Mouse (Mus musculus) left cerebral cortex, postnatal 14 days (tissue): Measurements from ENCODE around the gene Arsj. TPM values are rescaled to one million over a fixed set of nuclear protein-coding genes. Genes with fewer than 3 reads are reported as not detected.

ENCODE experiments used
- DNase-seq, 2 experiments: peaks; one replicate each; pipeline ENCODE4 v3.0.0; 2021 to 2022; ENCODE audit warnings: low spot score in 2 of 2, mixed read lengths in 1 of 2
- intact Hi-C: fragments of 180-260 bp; cut with DNase I; formaldehyde crosslinking; loops from one replicate; pipeline ENCODE4 v1.15.1; 2025
- long read RNA-seq, 2 experiments: library from polyadenylated mRNA; stranded (forward); transcript quantifications; one replicate each; pipeline ENCODE4 v2.0.0; 2021
- total RNA-seq, 2 experiments: library from RNA; stranded (reverse); gene quantifications; 2 replicates each; pipeline ENCODE4 v1.2.3; 2021

The Arsj gene
- total RNA-seq: 1 to 10 TPM; 1.4 to 1.8 TPM
- long read RNA-seq, experiment 1: 0 reads
- long read RNA-seq, experiment 2: 0 reads

DNA sequence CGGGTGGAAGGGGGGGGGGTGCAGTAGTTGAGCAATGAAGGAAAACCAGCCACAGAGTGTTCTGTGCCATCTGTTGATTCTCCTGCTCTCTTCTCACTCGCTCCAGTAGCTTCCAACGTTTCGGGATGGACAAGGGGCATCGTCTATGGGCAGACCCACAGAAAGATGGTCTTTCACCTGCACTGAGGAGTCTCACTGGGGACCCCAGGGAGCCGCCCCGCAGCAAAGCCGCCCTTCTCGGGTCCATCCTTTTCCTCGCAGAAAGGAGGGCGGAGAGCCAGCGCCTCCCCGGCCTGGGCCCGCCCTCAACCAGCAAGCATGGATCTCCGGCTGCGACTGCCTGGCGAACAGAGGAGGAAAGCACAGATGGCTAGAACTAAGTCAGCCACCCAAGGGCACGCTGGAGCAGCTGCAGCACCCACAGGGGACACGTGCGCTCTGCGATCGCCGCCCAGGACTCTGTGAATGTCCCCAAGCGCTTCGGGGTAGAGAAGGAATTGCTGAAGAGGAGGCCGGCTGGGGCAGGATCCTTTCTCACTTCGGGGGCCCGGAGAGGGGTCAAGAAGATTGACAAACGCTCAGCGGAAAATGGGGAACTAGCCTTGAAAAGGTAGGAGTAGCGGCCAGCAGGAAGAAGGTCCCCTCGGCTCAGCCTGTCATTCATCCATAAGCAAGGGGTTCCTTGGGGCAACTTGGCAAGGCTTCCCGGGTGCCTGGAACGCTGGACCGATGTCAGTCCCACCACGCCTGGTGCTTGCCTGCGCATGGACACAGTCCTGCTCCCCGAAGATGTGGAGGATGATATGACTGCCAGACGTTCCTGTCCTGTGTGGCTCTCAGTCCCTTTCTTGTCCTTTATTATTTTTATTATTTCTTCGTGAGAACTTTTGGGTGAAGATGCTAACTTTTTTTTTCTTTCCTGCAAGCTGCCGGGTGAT is at the start of gene Arsj:
Gene Arsj (plus strand): TSS at position 117 of the 938 bp plus-strand sequence.
- intact Hi-C loops: no loop called here
- DNase-seq: peak in 1 of 2 experiments; percentile 33

DNA sequence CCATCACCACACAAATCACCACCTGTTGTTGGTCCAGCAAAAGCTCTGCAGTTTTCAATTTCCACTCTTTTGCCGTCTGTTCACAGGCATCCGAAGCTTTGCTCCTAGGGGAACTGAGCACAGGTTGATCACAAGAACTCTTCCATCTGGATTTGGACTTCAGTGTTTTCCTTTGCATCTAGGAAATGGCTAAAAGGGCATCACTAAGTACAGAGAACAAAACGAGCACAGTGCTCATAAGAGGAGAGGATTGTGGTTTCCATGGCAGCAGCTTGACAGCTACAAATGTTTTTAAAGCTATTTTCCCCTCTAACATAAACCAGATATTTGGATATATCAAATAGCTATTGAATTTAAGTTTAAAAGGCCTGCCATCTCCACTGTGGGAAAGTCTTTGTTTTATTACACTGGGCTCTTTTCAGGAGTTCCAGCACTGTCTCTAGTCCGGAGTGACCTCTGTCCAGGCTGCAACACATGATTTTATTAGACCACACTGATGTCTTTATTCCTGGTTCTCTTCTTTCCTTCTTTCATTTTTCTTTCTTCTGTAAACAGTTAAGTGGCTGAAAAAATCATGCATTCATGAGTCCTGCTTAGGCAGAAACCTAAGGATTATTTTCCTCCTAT is 38.5 kb upstream of the Arsj start:
- intact Hi-C loops: no loop called here

DNA sequence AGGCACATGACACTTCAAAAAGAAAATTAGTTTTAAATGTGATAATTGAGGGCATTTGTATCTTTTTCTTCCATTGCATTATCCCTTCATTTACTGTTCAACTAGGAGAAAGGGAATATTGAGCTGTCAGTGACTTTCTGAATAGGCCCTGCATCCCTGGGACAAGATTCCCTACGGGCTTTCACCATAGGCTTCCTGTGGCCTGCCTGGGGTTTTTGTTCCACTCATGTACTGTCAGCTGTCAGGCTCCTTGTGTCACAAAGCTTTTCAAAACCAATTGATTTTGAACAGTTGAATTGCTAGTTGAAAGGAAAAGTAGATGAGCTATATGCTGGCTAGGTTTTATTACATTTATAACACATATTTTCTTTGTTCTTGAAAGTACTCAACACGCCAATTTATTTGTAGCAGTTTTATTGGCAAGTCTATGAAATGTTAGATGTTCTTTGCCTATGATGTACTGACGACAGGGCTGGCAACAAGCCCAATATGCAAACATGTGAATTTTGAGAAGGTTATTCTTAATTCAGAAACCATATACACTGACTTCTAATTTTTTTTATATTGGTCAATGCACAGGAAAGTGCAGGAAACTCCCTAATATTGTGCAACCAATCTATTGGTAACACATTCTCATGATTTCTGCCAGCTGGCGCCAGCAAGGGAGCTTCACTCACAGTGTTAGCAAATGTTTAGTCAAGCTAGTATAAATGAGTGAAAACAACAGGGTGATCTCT is 37.4 kb upstream of the Arsj start:
- no peak for DNase-seq
- intact Hi-C loops: no loop called here

More for the DNA sequence above, 38.5 kb upstream of the Arsj start:
- DNase-seq: peak; percentile 1 to 3

DNA sequence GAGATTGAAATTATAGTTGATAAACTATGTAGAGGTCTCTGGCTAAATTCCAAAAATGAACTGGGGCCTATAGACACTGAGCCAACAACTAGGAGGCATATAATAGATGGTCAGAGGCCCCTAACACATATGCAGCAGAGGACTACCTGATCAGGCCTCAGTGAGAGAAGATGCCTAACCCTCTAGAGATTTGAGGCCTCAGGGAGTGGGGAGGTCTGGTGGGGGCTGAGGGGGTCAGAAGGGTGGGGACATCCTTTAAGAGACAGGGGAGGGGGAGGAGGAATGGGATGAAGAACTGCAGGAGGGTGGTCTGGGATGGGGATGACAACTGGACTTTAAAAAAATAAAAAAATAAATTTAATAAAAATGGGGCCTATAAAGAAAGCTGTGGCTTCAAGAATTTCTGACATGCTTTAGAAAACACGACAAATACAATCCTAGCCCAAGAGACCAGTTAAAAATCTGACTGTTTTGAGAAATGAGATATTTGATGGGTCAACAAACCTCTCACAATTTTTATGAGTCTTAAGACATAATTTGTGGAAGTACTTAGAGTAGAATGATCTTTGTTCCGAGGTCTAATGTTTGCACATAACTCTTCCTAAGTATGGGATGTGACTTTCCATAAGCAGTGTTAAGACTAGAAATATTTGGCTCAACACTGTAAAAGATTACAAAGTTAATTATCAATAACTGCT is 36.7 kb upstream of the Arsj start:
- intact Hi-C loops: no loop called here
- no peak for DNase-seq

DNA sequence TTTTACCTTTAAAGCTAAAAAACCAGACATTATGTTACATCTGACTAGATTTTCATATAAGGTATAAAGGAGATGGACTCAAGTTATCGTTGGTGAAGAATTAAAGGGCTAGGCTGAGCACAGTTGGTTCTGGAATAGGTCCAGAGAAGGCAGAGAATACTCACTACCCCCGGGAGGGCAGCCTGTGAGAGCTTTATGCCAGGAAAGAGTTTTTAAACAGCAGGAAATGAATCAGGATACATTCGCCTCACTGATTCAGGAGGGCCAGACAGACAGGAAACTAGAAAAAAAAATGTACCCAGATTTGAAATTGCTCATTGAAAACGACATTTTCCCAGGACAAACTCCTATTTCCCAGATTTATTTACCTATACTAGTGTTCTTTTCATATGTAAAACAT is 28.2 kb upstream of the Arsj start:
- intact Hi-C loops: no loop called here
- no peak for DNase-seq

DNA sequence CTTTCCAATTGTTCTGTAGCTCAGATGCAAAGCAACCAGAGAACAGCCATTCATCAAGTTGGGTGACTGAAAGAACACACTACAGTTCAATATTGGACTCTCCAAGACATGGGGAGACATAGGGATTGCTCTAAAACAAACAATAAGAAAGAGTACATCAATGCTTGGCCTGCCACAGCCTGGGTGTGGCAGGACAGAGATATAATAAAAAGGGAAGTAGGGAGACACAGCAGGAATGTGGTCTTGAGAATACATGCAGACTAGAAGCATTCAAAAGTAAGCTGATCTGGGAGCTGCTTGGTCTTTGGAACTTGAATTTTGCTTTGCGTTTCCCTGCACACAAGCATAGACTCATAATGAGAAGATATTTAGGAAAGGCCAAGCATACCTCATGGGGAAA is 18.7 kb upstream of the Arsj start:
- intact Hi-C loops: no loop called here
- DNase-seq: no peak

DNA sequence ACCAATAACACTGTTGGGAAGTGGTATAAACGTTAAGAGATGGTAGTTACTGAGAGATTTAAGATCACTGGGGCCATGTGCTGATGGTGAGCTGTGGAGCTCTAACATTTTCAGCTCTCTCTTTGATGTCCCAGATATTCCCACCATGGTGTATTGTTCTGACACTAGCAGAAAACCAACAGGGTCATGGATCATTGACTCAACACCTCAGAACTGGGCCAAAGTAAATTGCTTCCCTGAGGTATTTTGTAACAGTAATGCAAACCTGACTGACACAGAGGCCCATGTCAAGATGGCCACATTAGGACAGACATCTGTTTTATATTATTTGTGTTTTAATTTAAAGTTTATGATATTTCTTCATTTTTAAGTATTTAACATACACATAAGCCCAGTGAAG is 3.7 kb upstream of the Arsj start:
- DNase-seq: no peak
- intact Hi-C loops: no loop called here

DNA sequence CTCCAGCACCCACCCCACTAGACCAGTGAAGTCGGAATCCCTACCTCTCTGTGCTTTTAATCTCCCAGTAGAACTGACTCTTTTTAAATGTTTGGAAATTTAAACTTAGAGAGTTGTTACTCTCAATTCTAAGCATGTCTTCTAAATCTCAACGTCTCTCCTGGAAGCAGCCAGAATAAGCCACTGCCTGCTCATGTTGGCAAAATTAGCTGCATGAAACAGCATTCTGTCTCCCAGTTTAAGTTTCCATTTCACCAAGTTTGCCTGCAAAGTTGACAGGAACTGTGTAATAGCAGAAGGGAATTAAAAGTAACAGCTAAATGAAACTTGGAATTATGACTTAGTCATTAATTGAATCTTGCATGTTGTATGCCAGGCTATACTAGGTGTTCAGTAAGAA is 1.1 kb upstream of the Arsj start:
- DNase-seq: no peak
- intact Hi-C loops: no loop called here

DNA sequence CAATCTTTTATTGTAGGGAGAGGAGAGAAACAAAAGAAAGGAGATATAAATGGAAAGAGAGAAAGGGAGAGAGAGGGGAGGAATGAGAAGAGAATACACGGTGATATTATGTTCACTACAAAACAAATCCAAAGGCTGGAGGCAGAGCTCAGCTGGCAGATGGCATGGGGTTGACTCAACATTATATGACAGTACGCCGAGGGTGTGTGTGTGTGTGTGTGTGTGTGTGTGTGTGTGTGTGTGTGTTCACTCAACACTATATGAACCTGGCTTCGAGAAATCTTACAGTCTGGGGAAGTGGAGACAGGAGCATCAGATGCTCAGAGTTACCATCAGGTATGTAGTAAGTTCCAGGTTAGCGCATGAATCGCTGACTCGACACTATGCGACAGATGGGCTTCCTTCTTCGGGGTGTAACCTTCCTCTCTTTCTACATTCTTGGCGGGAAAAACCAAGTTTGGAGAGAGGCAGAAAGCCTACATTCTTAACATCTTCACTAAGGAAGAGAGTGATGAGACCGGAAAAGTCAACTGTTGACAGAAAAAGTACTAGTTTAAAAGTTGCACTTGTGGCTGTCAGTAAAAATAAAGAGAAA is 456 bp upstream of the Arsj start:
- intact Hi-C loops: no loop called here
- peak; percentile 20 to 58 for DNase-seq

DNA sequence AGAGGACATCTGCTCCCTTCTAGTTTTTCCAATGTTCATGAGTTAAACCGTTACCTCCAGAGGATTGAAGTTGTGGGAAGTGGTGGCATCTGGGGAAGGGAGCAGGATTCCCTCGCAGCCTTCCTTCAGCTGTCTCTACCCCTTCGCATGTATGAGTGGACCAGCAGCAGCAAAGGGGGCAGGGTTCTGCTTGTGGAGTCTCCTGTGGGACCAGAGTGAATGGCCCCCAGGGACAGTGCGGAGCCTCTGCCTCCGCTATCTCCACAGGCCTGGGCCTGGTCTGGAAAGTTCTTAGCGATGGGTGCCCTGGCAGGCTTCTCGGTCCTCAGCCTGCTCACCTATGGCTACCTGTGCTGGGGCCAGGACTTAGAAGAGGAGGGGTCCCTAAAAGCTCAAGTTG is 1.1 kb downstream of the Arsj start:
- intact Hi-C loops: no loop called here
- DNase-seq: no peak

DNA sequence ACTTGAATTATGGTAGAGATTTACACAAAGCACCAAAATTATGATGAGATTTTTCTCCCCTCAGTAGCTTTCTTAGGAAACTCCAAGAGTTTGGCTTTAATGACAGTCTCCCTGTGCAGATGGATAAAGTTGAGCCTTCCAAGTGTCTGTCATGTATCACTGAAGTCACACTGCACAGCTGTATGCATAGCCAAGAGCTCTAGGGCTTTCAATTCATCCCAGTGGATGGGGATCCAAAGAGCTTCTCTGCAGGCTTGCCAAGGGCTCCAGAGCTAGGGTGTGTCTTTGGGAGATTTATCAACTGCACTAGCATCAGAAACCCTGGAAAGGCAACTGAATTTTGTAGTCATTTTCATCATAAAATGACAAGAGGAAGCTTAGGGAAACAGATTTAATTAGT is 7.1 kb downstream of the Arsj start:
- no peak for DNase-seq
- intact Hi-C loops: no loop called here

DNA sequence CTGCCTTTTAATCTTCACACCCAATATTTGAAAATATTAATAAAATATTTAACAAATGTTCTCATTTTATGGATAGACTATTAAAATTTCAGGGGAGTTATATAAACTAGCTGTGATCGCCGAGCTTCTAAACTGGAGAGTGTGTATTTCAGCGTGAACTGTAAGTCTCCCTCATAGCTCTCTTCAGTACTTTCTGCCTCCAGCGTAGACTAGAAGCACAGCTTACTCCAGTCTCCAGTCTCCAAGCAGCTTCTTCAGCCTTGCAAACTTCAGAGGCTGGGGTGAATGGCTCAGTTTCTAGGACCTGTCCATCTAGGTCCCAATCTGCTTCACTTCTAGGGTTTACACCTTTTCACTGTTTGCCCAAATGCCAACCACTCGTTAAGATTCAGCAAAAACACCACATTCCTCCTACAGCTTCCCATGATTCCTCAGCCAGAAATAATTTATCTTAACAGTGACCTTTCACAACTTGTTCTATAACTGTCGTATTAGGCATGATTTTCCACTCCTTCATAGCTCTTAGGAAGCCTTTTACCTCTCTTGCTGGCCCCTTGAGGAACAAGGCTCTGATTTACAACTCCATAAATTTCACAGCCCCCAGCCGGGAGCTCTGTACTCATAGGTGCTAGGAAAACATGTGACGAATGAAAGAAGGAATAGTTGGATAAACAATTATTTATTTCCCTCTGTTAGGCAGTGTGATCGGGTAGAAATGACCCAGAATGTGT is 9.5 kb downstream of the Arsj start:
- DNase-seq: no peak
- intact Hi-C loops: no loop called here

DNA sequence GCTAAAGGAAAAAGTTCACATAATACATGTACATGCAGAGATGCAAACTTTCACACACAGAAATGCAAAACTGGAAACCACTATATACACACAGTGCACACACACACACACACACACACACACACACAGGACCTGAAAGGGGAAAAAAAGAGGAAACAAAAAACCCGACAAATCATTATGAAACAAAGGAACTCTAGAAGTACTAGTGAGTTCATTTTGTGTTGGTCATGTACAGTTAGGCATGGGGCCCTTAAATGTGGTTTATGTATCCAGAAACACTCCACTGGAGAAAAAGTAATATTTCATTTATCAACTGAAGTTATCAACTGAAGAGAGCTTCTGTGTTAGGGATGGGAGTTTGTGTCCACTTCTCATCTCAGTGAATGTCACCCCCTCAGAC is 10.2 kb downstream of the Arsj start:
- DNase-seq: no peak
- intact Hi-C loops: no loop called here

DNA sequence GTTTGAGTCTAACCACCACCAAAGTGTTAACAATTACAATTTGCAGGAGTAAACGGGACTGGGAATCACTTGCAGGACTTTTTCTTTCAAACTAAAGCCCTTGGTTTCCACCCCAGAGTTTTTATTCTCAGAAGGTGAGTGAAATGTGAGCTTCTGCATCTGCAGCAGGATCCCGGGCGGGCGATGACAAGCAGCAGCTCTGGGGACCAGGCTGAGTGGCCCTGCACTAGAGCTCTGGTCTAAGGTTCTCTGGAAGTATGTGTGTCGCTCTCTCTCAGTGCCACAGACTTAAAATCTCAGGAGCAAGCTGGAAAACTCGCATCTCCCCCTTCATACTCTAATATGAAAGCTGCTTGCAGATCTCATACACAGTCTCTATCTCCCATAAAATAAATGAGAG is 15.8 kb downstream of the Arsj start:
- no peak for DNase-seq
- intact Hi-C loops: no loop called here

DNA sequence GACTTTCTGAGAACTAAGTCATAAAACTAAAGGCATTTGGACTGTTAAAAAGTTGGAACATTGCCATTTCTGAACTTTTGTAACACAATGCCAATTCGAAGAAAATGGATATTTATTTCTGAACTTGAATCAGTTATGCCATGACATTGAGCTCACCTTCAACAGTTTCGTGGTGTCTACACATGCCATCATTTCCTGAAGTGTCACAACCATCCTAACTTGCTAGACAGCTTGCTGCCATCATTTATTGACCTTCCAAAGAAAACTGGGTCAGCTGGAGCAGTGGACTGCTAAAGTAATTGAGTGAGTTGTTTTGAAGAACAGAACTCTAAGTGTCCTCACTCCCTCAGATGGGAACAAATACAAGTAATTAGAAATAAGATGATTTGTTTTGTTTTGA is 16.2 kb downstream of the Arsj start:
- DNase-seq: no peak
- intact Hi-C loops: no loop called here

DNA sequence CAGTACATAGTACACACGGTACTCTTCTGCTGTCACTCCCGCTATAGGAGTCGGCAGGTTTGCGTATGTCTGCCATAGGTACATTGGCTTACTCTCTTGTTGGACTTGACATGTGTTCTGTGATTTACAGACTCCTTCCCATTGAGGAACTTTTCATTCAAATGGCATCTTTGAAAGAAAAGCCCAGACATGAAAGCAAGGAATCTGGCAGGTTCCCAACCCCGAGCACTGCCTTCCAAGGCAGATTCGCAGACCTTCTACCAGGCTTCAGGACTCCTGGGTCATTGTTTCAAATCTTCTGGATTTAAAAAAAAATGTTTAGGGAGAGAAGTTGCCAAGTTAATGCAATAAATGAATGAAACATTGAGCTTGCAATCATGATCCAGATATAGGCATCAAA is 19.8 kb downstream of the Arsj start:
- intact Hi-C loops: no loop called here
- no peak for DNase-seq

DNA sequence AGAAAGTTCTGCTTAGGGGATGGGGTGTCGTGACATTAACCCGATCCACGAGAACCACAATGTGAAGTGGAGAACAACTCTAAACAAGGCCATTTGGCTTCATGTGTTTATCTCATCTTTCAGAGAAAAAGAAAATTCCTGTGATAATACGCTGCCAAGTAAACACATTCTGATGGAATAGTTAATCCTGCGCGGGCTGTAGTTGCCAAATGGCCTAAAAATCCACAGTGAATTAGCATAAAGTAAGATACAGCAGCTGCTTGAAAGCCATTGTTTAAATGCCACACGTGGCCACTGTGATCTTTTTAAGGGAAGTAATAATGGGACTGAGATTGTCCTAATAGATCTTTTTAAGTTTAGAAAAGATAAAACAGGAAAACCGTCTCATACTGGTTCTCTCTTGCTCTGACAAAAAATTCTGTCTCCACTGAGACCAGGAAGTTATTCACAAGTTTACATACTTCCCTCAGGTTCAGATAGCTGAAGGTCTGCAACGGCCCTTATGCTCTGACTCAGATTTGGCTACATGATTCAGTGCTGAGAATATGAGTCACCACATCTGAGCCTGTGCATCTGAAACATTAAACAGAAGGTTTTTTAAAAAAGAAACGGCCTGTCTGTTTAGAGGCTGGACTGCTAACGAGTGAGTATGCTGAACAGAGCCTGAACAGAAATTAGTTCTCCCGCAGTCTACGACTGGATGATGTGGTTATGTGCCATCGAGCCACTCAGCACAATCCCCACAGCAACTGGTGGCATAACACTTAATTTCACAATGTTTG is 21.4 kb downstream of the Arsj start:
- intact Hi-C loops: no loop called here
- peak in 1 of 2 experiments; percentile 36 for DNase-seq

DNA sequence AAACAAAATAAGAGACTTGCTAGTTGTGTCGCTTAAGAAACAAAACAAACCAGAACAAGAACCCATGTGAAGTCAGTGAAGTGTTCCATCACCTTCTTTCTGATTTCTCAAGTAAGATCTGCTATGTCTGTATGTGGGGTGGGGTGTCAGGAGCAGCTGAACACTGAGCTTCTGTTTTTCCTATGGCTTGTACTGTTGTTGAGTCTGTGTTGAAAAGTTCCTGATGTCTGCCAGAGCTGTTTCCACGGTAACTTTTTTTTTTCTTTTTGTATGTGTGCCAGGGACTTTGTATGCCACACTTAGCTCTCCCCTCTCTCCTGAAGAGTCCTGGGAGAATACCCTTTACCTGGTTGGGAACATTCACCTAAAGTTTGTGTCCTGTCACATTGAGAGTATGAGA is 34.0 kb downstream of the Arsj start:
- intact Hi-C loops: no loop called here
- peak in 1 of 2 experiments; percentile 67 for DNase-seq
